Mouse (Mus musculus): ENCODE data around the gene Txnrd3. TPM values are rescaled to one million over a fixed set of nuclear protein-coding genes. Genes with fewer than 3 reads are reported as not detected.

Gene Txnrd3
- total and polyA plus RNA-seq, 3 experiments: 6.1 to 8.6 (median 8.0) TPM

GRCm38 (mm10) chr6:89666976-89667375, 23.2 kb downstream of the Txnrd3 start:
- dilution Hi-C loops (cut with MboI; ENCODE audit: extremely low pct_ligation_motif_present, extremely low pct_unique_long_range_greater_than_20kb, low sequenced_read_pairs): no loop called here
- Histone ChIP-seq H3K4me1 (ENCODE audit: control insufficient read depth in 1 of 2, insufficient read depth in 2 of 2) (peaks cover 0 to 5% of the 10 kb centered on the region in 2 experiments; a peak in 2 of 4 replicates), H3K36me3 (replicated peaks in 1 of 2; ENCODE audit: control insufficient read depth in 1 of 2, insufficient read depth in 1 of 2, low read length in 1 of 2) (peaks cover 0 to 21% of the 10 kb centered on the region in 2 experiments), H3K9ac (ENCODE audit: insufficient read depth, low read depth) (no peak overlapping the region), H3K9me3 (replicated peaks; ENCODE audit: low read length) (no peaks in the 10 kb centered on the region), H3K27ac (ENCODE audit: insufficient read depth, low read depth) (no peak overlapping the region), H3K27me3 (replicated peaks) (no peaks in the 10 kb centered on the region), H3K4me3 (replicated peaks in 1 of 3; ENCODE audit: low read depth in 2 of 3, low read length in 2 of 3, poor library complexity in 1 of 3) (no peak overlapping the region), H3K4me2 (ENCODE audit: insufficient read depth, low read depth, poor library complexity, severe bottlenecking) (no peak overlapping the region), H3K79me2 (replicated peaks; ENCODE audit: control insufficient read depth, extremely low read depth, insufficient read depth, poor library complexity, severe bottlenecking) (no peaks in the 10 kb centered on the region)
- no peak for TF ChIP-seq KAT2A (IDR thresholded peaks at IDR 0.05; ENCODE audit: insufficient replicate concordance, low read length)
- TF ChIP-seq USF1 (IDR thresholded peaks at IDR 0.05; ENCODE audit: low read depth, low read length): no peak
- no peak for TF ChIP-seq MAFK (IDR thresholded peaks at IDR 0.05; ENCODE audit: insufficient replicate concordance, low read length)
- TF ChIP-seq POLR2A (IDR thresholded peaks at IDR 0.05; ENCODE audit: low read depth, low read length): no peak
- in situ Hi-C loops (cut with MboI; ENCODE audit: low pct_ligation_motif_present, low pct_unique_long_range_greater_than_20kb, low sequenced_read_pairs): loop anchor here (25.0 kb wide), 1 partner anchor 870 kb away; no protein-coding TSS in a partner anchor
- DNase-seq (ENCODE audit: extremely low read depth): no peak

- no peak overlapping the region for H3K4me3 ChIP-seq (replicated peaks in 1 of 3; ENCODE audit: low read depth in 2 of 3, low read length in 2 of 3, poor library complexity in 1 of 3)
- no peak overlapping the region for H3K9ac ChIP-seq (ENCODE audit: insufficient read depth, low read depth)
- peaks cover 0 to 5% of the 10 kb centered on the region in 2 experiments; a peak in 2 of 4 replicates for H3K4me1 ChIP-seq (ENCODE audit: control insufficient read depth in 1 of 2, insufficient read depth in 2 of 2)
- no peaks in the 10 kb centered on the region for H3K79me2 ChIP-seq (replicated peaks; ENCODE audit: control insufficient read depth, extremely low read depth, insufficient read depth, poor library complexity, severe bottlenecking)
- no peak overlapping the region for H3K4me2 ChIP-seq (ENCODE audit: insufficient read depth, low read depth, poor library complexity, severe bottlenecking)
- dilution Hi-C loops (cut with MboI; ENCODE audit: extremely low pct_ligation_motif_present, extremely low pct_unique_long_range_greater_than_20kb, low sequenced_read_pairs): no loop called here
- H3K9me3 ChIP-seq (replicated peaks; ENCODE audit: low read length): no peaks in the 10 kb centered on the region
- H3K27ac ChIP-seq (ENCODE audit: insufficient read depth, low read depth): no peak overlapping the region
- in situ Hi-C loops (cut with MboI; ENCODE audit: low pct_ligation_motif_present, low pct_unique_long_range_greater_than_20kb, low sequenced_read_pairs): loop anchor here (25.0 kb wide), 1 partner anchor 868 kb away; no protein-coding TSS in a partner anchor
- no peak for DNase-seq (ENCODE audit: extremely low read depth)
- no peaks in the 10 kb centered on the region for H3K27me3 ChIP-seq (replicated peaks)
- TF ChIP-seq POLR2A (IDR thresholded peaks at IDR 0.05; ENCODE audit: low read depth, low read length) (no peak), ELF1 (IDR thresholded peaks at IDR 0.05; ENCODE audit: low read depth, low read length) (no peak), RAD21 (IDR thresholded peaks at IDR 0.05; ENCODE audit: low read depth, low read length) (no peak), MEF2A (IDR thresholded peaks at IDR 0.05; ENCODE audit: borderline replicate concordance, low read depth, low read length) (no peak), SIN3A (IDR thresholded peaks at IDR 0.05; ENCODE audit: low read length) (no peak), IRF4 (IDR thresholded peaks at IDR 0.05; ENCODE audit: low read depth, low read length) (no peak), JUN (IDR thresholded peaks at IDR 0.05; ENCODE audit: insufficient read depth, low read depth, low read length) (no peak), ZKSCAN1 (IDR thresholded peaks at IDR 0.05; ENCODE audit: borderline replicate concordance, low read depth, low read length) (no peak), USF2 (conservative IDR thresholded peaks at IDR 0.05; ENCODE audit: low read depth, low read length) (no peak), EP300 (IDR thresholded peaks at IDR 0.05; ENCODE audit: low read length) (no peak), NELFE (IDR thresholded peaks at IDR 0.05; ENCODE audit: low read depth, low read length) (no peak), POLR2AphosphoS2 (IDR thresholded peaks at IDR 0.05; ENCODE audit: low read depth, low read length) (no peak)
- peaks cover 0 to 24% of the 10 kb centered on the region in 2 experiments for H3K36me3 ChIP-seq (replicated peaks in 1 of 2; ENCODE audit: control insufficient read depth in 1 of 2, insufficient read depth in 1 of 2, low read length in 1 of 2)
These were observed 25.8 kb downstream of the Txnrd3 start for GRCm38 (mm10) chr6:89669556-89669955.

Data from CH12.LX (cell line).